Mouse (Mus musculus) liver, adult 2 months (tissue): ENCODE results near the gene Dnajc4. TPM values are rescaled to one million over a fixed set of nuclear protein-coding genes. Genes with fewer than 3 reads are reported as not detected.

Experiments
- DNase-seq: peaks from one replicate; pipeline ENCODE4 v3.0.0-alpha.2; 2011; ENCODE audit warnings: low read depth, low spot score; ENCODE audit errors: extremely low read depth
- H3K27ac ChIP-seq: fragments of 200-500 bp; replicated peaks from 2 replicates; pipeline ENCODE4 v1.5.1; 2012; ENCODE audit warnings: low read depth, mild to moderate bottlenecking, control low read depth, inconsistent platforms, low read length; ENCODE audit not compliant: insufficient read depth
- H3K27me3 ChIP-seq: fragments of 200-500 bp; 2 replicates; pipeline ENCODE4 v1.6.1; 2012; ENCODE audit warnings: mild to moderate bottlenecking, moderate library complexity, low read length, inconsistent platforms; ENCODE audit not compliant: control insufficient read depth, insufficient read depth
- H3K36me3 ChIP-seq: fragments of 200-500 bp; 2 replicates; pipeline ENCODE4 v1.6.1; 2012; ENCODE audit warnings: low read length, inconsistent platforms; ENCODE audit not compliant: control insufficient read depth, insufficient read depth
- H3K4me1 ChIP-seq: fragments of 200-500 bp; 2 replicates; pipeline ENCODE4 v1.6.1; 2011; ENCODE audit warnings: low read length; ENCODE audit not compliant: control insufficient read depth, insufficient read depth
- H3K4me3 ChIP-seq: fragments of 200-500 bp; 2 replicates; pipeline ENCODE4 v1.5.1; 2011; ENCODE audit warnings: low read depth, mild to moderate bottlenecking, control low read depth, low read length, moderate library complexity; ENCODE audit not compliant: insufficient read depth
- H3K79me2 ChIP-seq: fragments of 200-500 bp; 2 replicates; pipeline ENCODE4 v1.6.1; 2012; ENCODE audit warnings: inconsistent platforms, mild to moderate bottlenecking, low read length, moderate library complexity; ENCODE audit not compliant: control insufficient read depth, insufficient read depth
- H3K9ac ChIP-seq: fragments of 200-500 bp; 2 replicates; pipeline ENCODE4 v1.6.1; 2012; ENCODE audit warnings: low read depth, mild to moderate bottlenecking, control low read depth, inconsistent platforms, low read length
- CTCF ChIP-seq: fragments of 200-500 bp; IDR thresholded peaks from 2 replicates; pipeline ENCODE4 v1.5.1; 2011; ENCODE audit warnings: low read depth, low read length, control low read depth
- POLR2A ChIP-seq: fragments of 200-500 bp; IDR thresholded peaks from 2 replicates; pipeline ENCODE4 v1.6.1; 2011; ENCODE audit warnings: low read length, control low read depth; ENCODE audit not compliant: insufficient read depth; ENCODE audit errors: extremely low read depth
- WGBS: fragments of 180-500 bp; shearing (Covaris S2); methylation state at CpG from one replicate; pipeline ENCODE4 v1.1.7; 2018; 5-methylcytosine and 5-hydroxymethylcytosine counted together
- polyA plus RNA-seq: library from polyadenylated mRNA; depleted of rRNA; stranded (reverse); fragments of >200 nt; gene quantifications from 2 replicates; pipeline ENCODE4 v1.2.3, GENCODE M21; 2012
- total RNA-seq: library from RNA; depleted of rRNA; stranded (reverse); fragments of >200 nt; gene quantifications from 2 replicates; pipeline ENCODE4 v1.2.3, GENCODE M21; 2014

The Dnajc4 gene
- total and polyA plus RNA-seq, 2 experiments, result 11.2 to 22.3 TPM

DNA sequence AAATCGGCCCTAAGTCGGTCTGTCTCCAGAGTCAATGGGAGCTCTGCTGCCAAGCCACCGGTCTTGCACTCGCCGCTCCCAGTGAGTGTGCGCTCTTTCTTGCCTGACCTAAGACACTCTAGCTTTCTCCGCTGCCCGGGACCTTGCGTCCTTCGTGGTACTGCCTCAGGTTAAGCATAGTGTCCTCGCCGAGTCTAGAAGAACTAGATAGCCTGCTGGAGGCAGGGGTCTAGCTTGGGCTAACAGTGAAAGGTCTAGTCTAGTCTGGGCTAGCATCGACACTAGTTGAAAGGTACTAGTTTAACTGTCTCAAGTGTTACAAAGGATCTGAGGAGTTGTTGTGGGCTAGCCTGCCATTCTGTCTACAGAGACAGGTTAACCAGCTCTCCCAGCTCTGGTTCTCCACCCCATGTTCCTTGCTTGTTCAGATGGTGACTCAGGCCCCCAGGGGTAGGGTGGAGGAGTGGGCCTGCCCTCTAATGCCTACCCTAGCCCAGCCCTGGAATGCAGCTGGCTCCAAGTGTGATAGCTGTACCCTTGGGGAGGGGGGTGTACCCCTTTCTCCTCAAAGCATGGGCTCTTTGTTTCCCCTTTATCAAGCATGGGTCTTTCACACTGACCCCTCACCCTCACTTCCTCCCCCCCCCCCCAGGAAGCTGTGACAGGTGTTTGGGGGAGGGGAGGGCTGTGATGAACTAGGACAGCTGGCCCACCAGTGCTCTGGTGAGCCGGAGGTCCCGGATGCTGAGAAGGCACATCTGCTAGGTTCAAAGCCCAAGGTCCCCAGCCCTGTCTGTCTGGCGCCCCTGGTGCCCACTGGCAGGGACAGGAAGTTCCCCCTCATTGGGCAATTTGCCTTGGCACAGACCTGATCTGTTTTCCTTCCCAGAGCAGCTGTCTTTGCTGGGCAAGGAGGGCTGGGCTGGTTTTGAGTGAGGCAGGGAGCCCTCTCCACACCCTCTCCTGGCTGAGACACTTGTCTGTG lies 16.5 kb downstream of the Dnajc4 start, which contains the start of gene Plcb3:
TSS of gene Plcb3 (minus strand) at position 934 of the 985 bp plus-strand sequence.
- peaks cover 19% of the 10 kb centered on the region for H3K4me1 ChIP-seq
- H3K9ac ChIP-seq, result peak within 1 kb of the TSS; percentile 72
- H3K79me2 ChIP-seq, result peaks cover 8% of the 10 kb centered on the region; the same call in 1 of the 2 replicates
- peak; percentile 57 for DNase-seq
- peak within 1 kb of the TSS; percentile 66 for H3K4me3 ChIP-seq
- peak within 1 kb of the TSS; percentile 68 for H3K27ac ChIP-seq
- H3K27me3 ChIP-seq, result no peaks in the 10 kb centered on the region
- H3K36me3 ChIP-seq, result peaks cover 3% of the 10 kb centered on the region; the same call in 1 of the 2 replicates
- TF ChIP-seq CTCF, result peak; percentile 36
- TF ChIP-seq POLR2A, result no peak
- whole genome bisulfite sequencing, result 1% methylated on average over 16 of the region's 16 CpGs

DNA sequence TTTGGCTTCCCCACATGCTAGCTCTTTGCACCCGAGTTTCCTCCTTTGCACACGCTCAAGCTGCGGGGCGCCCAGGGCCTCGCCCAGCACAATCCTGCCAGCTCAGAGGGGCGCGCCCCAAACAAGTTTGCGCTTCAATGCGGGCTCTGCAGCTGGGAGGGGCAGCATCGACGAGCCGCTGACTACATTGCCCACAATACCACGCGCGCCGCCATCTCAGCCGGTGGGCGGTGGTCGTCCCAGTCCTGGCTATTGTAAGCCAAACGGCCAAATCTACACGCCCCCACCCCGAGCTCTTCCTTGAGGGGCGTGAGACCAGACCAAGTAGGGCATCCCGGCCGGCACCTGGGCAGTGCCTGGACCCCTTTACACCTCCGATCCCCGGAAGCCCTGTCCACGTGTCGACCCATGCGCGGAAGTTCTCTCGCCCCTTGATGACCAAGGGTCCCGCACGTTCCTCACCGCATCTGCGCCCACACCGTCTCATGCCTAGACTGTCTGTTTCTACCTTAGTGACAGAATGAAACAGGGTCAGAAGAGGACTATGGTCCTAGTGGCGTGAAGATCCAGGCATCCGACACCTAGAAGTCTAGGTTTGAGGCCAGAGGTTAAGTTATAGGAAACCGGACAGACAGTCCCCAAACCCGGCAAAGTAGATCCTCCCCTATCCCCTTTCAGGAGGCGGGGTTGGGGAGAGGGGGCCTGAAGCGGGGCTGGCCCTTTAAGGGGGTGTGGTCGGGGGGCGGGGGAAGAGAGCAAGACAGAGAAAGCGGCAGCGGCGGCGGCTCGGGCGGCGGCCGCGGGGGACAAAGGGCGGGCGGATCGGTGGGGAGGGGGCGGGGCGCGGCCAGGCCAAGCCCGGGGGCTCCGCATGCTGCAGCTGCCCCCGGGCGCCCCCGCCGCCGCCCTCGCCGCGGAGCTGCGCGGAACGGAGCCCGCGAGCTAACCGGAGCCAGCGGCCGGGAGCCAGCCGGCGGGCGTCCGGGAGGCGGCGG lies 17.9 kb downstream of the Dnajc4 start, which contains the start of gene Ppp1r14b:
TSS of gene Ppp1r14b (plus strand) at position 758 of the 995 bp plus-strand sequence.
- TF ChIP-seq CTCF (no peak), POLR2A (no peak)
- Histone ChIP-seq H3K79me2 (peaks cover 8% of the 10 kb centered on the region; the same call in 1 of the 2 replicates), H3K4me3 (peak within 1 kb of the TSS; percentile 76), H3K4me1 (peaks cover 23% of the 10 kb centered on the region), H3K9ac (peak within 1 kb of the TSS; percentile 73), H3K36me3 (peaks cover 3% of the 10 kb centered on the region; the same call in 1 of the 2 replicates), H3K27ac (peak within 1 kb of the TSS; percentile 68), H3K27me3 (no peaks in the 10 kb centered on the region)
- peak; percentile 58 for DNase-seq
- WGBS, result 2% methylated on average over 75 of the region's 84 CpGs

DNA sequence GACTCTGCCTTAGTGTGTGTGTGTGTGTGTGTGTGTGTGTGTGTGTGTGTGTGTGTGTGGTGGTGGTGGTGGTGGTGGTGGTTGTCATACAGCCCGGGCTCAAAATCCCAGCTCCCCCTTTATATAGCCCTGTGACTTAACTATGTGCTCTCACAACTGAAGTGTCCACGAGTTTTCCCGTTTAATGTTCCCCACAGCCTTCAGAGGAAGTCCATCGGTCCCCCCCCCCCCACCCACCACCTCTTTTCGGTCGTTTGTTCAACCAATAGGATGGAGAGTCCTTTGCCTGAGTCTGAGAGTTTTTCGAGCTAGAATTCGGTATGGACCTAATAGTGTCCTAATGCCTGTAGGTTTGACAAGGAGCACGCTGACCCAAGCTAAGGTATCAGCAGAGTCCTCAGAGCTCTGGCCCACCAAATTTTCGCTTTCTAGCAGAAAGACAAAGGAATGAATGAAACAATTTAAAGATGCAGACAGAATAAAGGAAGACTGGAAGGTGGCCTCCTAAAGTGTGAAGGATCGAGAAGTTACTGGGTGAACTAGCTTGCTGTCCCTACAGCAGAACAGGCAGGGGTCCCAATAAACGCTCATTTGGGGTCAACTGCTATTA lies 18.7 kb downstream of the Dnajc4 start:
- Histone ChIP-seq H3K36me3 (peaks cover 3% of the 10 kb centered on the region; the same call in 1 of the 2 replicates), H3K79me2 (peaks cover 12% of the 10 kb centered on the region; the same call in 1 of the 2 replicates), H3K27me3 (no peaks in the 10 kb centered on the region), H3K4me1 (peaks cover 20% of the 10 kb centered on the region), H3K4me3 (no peak overlapping the region), H3K9ac (no peak overlapping the region), H3K27ac (no peak overlapping the region)
- no peak for DNase-seq
- no peak for TF ChIP-seq POLR2A
- WGBS, result 47% methylated on average over 12 of the region's 12 CpGs

DNA sequence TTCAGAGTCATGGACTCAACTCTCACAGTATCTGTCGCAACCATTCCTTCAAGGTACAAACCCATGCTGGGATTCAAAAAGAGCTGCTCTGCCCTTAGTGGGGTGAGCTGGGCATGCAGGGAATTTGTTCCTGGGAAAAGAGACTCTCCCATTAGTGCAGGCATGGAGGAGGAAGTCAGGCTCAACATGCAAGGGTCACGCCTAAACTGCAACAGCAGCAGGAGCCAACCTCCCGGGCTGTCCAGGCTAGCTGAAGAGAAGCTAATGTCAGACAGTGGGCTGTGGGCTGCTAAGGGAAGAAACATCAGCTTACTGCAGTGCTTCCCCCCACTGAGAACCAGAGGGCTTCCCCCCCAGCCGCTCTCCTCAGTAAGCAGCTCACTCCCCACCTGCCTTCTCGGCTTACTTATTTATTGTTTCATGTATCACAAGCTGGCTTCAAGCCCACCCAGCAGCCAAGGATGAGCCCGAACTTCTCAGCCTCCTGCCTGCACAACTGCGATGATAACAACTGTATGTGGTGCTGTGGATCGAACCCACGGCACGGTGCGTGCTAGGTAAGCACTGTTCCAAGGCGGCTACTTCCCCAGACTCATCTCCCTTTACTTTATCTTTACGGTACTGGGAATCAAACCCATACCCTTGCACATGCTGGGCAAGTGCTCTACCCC lies 20.0 kb downstream of the Dnajc4 start:
- no peak overlapping the region for H3K27ac ChIP-seq
- WGBS, result 92% methylated on average over 13 of the region's 13 CpGs

DNA sequence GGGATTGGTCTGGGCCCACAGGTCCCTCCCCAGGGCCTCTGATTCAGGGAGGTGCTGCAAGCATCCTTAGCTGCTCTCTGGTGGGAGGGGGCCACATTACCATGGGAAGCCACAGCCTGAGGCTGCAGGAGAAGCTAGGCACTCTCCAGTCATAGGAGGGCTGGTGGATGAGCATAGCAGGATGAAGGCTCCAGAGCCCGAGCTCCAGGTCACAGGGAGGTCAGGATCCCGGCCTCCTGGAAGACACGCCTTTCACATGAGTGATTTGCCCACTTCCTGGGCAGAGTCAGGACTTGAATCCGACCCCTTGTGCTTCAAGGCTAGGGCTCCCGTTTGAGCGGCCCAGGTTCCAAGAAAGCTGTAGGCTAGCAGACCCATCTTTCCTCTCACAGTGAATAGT lies 20.7 kb downstream of the Dnajc4 start:
- Histone ChIP-seq H3K27ac (no peak overlapping the region), H3K4me3 (no peak overlapping the region), H3K27me3 (no peaks in the 10 kb centered on the region), H3K36me3 (no peaks in the 10 kb centered on the region), H3K79me2 (peaks cover 8% of the 10 kb centered on the region; the same call in 1 of the 2 replicates), H3K4me1 (peaks cover 12% of the 10 kb centered on the region), H3K9ac (no peak overlapping the region)
- TF ChIP-seq POLR2A, result no peak
- no peak for TF ChIP-seq CTCF
- WGBS, result 74% methylated on average over 6 of the region's 6 CpGs
- no peak for DNase-seq

More for the DNA sequence above, 20.0 kb downstream of the Dnajc4 start:
- Histone ChIP-seq H3K9ac (no peak overlapping the region), H3K4me1 (peaks cover 14% of the 10 kb centered on the region), H3K36me3 (peaks cover 2% of the 10 kb centered on the region; the same call in 1 of the 2 replicates), H3K4me3 (no peak overlapping the region), H3K27me3 (no peaks in the 10 kb centered on the region), H3K79me2 (peaks cover 8% of the 10 kb centered on the region; the same call in 1 of the 2 replicates)
- no peak for TF ChIP-seq POLR2A
- TF ChIP-seq CTCF, result no peak
- DNase-seq, result no peak
